Mouse (Mus musculus) layer of hippocampus, postnatal 14 days (tissue): ENCODE results near the gene Mcm3ap. TPM values are rescaled to one million over a fixed set of nuclear protein-coding genes. Genes with fewer than 3 reads are reported as not detected.

ENCODE experiments used
- total RNA-seq, 2 experiments: library from RNA; stranded (reverse); gene quantifications; 2 replicates each; pipeline ENCODE4 v1.2.3; 2021

Gene Mcm3ap
- total RNA-seq, 2 experiments from 2014 or later: 42.2 to 44.1 TPM

Other genes starting within 250 kb of the Mcm3ap start
- 10 to 100 TPM; 69.2 to 82.5 TPM for gene Prmt2, start 231.1 kb upstream of the Mcm3ap start, total RNA-seq
- gene S100b, start 215.1 kb upstream of the Mcm3ap start, total RNA-seq: 10 to 100 TPM; 97.2 to 99.4 TPM
- gene Dip2a, start 123.6 kb upstream of the Mcm3ap start, total RNA-seq: 10 to 100 TPM; 55.0 to 65.6 TPM
- not detected for gene AC141477.1, start 28.5 kb upstream of the Mcm3ap start, total RNA-seq
- gene Pcnt, start 26.1 kb upstream of the Mcm3ap start, total RNA-seq: 10 to 100 TPM; 14.6 to 18.6 TPM
- not detected for gene 2610028H24Rik, start 19.8 kb upstream of the Mcm3ap start, total RNA-seq
- gene Ybey, start 187 bp downstream of the Mcm3ap start, total RNA-seq: 1 to 10 TPM; 3.4 to 3.8 TPM
- gene Lss, start 62.7 kb downstream of the Mcm3ap start, total RNA-seq: 10 to 100 TPM; 60.9 to 73.6 TPM
- not detected for gene Spatc1l, start 93.3 kb downstream of the Mcm3ap start, total RNA-seq
- not detected for gene Ftcd, start 106.7 kb downstream of the Mcm3ap start, total RNA-seq
- 10 to 100 TPM in 1 of 2 experiments, 1 to 10 TPM in 1; 9.7 to 12.0 TPM for gene Col6a2, start 154.7 kb downstream of the Mcm3ap start, total RNA-seq